Mouse (Mus musculus): Measurements from ENCODE around the gene Kbtbd3. TPM values are rescaled to one million over a fixed set of nuclear protein-coding genes. Genes with fewer than 3 reads are reported as not detected.

Kbtbd3 gene
- total RNA-seq (2023), result 1 to 10 TPM; 3.7 to 5.0 TPM

DNA sequence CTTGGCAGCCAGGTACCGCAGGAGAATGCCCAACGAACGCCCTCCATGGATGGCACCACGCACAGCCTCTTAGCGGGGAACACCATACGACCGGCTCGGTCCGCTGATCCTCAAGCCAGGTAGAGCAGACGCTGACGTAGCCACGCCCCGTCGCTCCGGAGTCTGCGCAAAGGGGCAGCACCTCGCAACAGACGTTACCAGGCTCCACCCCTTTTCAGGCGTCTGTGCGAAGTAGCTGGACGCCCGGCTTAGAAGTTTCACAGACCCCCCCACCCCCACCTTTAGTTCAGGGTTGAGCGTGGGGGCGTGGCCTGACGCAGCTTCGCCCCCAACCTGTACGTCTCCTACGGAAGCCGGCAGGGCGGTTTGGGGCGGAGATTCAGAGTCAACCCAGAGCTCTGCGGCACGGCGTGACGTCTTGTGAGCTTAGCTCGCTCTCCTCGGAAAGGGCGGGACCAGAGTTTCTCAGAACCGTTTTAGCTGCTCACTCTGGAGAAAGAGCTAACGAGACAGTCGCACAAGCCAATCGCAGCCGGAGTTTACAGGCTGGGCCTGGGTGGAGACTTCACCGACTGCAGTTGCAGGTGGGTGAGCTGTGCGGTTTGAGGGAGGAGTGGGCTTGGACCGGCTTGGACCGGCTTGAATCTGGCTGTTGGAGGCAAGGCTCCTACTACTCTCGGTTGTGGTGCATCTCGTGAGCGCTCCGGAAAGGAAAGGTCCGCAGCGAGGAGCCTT is at the start of gene Kbtbd3, which contains the start of gene Aasdhppt:
Gene Kbtbd3 (plus strand): TSS at position 483 of the 735 bp plus-strand sequence.
Gene Aasdhppt (minus strand): TSS at position 121 of the 735 bp plus-strand sequence.

GRCm38 (mm10) chr9:4375828-4376639 is 66.4 kb downstream of the Kbtbd3 start, which contains the start of gene Msantd4:
Msantd4 (plus strand) TSS chr9:4376562.

Other genes starting within 250 kb of the Kbtbd3 start
- gene Aasdhppt, start 362 bp upstream of the Kbtbd3 start, total RNA-seq (2023), result 10 to 100 TPM in 1 of 2 experiments, 1 to 10 TPM in 1; 9.9 to 12.1 TPM
- gene Msantd4, start 66.7 kb downstream of the Kbtbd3 start, total RNA-seq (2023), result 1 to 10 TPM; 6.3 to 7.6 TPM